Mouse (Mus musculus) v-Abl transformed pro-B cells (cell line): ENCODE data around the gene Gng8.

Experiments
- in situ Hi-C, 2 experiments: fragments of 400-800 bp; cut with MboI; formaldehyde crosslinking; loops; one replicate each; pipeline ENCODE4 v1.15.1; 2025; ENCODE audit not compliant: unreplicated experiment in 2 of 2

Gng8 gene

DNA sequence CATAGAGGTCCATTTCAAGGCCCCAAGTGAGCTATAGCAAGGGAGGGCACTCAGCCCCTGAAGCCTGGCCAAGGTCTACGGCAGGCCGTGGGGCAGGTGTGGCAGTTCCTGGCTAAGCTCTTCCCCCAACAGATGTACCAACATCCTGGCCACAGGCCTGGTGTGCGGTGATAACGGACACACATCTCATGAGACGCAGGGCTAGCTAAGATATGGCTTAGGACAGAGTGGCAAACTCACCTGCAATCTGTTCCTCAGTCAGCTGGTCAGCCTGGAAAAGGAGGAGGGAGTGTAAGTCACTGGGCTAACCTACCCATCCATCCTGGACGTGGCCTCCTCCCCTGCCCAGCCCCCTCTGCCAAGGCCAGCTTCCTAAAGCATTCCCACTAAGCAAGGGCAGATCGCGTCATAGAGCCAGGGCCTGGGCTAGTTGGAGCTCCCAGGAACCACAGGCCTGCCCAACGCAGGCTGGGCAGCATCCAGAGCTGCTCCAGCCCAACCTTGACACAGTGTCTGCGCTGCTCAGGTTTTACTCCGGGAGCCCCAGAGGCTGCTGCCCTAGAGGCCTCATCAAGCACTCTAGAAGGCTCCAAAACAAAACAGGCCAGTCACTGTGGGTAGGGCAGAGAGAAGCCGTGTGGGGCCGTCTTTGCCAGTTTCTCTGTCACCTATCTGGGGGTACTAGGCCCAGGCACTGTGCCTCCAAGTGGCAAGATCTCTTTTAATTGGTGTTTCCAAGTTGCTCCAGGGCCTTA lies 28.0 kb downstream of the Gng8 start:
- in situ Hi-C loops = loop anchor here (5.0 kb wide), 2 partner anchors 42 to 47 kb away; partner anchors contain the start of gene Dact3 (in 1 of the 2)

DNA sequence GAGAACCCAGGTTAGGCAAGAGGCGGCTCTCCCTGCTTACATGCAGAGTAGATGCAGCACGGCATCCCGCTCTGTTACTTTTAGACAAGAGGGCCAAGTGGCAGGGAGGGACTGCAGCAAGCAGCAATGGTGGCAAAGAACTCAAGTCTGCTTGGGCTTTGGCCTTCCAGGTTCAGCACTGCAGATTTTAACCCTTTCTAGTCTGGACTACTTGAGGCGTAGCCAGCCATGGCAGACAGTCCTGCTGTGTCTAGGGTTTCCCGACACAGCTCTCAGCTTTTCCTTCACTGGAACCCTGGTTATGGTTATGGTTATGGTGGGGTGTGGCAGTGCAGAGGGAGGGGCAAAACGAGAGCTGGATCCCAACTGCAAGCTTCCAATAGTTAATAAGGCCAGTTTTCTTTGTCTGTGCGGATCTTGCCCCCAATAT lies 28.6 kb downstream of the Gng8 start:
- in situ Hi-C loops = loop anchor here (5.0 kb wide), 2 partner anchors 43 to 48 kb away; partner anchors contain the start of gene Dact3 (in 1 of the 2)

DNA sequence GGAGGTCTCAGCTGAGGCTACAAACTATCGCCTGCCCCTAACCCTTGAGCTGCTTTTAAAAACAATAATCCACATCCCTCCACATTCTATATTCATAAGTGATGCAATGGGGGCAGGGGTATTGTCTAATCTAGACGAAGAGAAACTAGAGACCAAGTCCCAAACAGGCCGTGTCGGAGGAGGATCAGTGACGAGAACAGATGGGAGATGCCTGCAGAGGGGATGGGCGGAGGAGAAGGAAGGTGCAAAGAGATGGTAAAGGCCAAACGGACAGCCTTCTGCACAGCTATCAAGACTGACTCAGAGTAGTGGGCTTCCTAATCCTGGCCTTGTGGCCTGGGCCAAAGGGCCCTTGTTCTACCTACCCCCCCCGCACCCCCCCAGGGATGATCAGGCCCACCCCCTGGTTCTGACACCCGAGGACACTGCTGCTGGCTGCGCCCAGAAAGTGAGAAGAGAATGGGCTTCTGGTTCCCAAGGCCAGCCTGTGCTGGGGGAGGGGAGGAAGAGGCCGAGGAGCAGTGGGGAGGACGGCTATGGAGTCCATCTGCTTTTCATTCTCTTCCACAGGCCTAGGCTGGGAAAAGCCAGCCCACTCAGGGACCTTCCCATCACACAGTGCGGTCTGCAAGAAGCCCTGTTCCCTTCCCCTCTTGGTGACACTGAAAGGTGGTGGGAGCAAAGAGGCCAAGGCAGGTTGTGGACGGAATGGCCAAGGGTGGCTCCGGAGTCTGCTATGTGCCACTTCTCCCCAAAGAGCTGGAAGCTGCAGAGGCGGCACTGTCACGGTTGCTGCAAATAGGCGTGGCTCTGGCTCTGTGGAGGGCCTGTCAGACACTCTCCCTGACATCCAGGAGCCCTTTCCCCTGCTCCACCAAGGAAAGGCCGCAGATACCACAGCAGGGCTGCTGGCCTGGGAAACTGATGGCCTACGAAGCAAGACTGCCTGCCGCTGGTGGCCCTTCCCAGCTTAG lies 29.5 kb downstream of the Gng8 start:
- in situ Hi-C loops = loop anchor here (5.0 kb wide), 2 partner anchors 44 to 49 kb away; partner anchors contain the start of gene Dact3 (in 1 of the 2)

DNA sequence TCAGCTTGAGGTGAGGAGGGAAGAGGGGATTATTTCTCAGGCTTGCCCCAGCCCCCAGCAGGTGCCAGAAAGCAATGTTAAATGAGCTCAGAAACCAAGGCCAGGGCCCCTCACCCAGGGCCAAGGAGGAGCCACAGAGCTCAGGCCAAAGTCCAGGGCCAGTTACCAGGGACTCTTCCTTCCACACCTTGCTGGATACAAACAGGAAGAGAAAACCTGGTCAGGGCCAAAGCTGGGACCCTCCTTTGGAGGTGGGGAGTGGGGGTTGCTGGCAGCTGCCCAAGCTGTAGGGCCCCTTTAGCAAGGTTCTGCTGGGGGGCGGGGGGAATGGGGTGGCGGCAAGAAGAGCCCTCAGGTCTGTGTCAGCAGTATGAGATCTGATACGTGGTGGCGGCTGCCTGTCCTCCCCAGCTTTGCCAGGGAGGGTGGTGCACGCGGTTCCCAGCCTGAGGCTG lies 30.3 kb downstream of the Gng8 start:
- in situ Hi-C loops = loop anchor here (5.0 kb wide), 2 partner anchors 45 to 50 kb away; partner anchors contain the start of gene Dact3 (in 1 of the 2)

DNA sequence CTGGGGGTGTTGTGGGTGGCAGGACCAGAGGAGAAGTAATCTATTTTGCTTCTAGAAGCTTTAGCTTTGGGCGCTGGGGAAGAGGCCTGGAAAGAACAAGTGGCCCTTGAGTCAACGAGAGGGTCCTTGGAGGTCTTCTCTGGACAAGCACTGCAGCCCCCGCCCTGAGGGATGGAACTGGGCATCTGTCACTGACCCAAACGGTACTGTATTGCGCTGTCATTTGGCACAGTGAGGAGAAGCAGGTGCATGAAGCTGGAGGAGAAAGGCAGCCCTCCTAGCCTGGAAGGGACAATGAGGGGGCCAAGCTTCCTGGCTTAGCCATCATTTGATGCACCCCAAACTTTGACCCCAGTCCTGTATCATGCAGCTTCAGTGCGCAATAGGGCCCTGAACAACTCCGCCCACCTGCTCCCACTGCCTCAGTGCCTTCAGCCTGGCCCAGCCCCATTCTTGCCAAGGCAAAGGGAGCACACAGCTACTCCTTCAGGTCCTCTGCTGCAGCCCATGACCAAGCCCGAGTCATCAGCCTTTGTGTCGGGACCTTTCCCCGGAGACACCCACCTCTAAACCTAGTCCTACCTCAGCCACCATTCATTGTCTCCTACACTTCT lies 30.9 kb downstream of the Gng8 start:
- in situ Hi-C loops = loop anchor here (5.0 kb wide), 2 partner anchors 45 to 50 kb away; partner anchors contain the start of gene Dact3 (in 1 of the 2)

DNA sequence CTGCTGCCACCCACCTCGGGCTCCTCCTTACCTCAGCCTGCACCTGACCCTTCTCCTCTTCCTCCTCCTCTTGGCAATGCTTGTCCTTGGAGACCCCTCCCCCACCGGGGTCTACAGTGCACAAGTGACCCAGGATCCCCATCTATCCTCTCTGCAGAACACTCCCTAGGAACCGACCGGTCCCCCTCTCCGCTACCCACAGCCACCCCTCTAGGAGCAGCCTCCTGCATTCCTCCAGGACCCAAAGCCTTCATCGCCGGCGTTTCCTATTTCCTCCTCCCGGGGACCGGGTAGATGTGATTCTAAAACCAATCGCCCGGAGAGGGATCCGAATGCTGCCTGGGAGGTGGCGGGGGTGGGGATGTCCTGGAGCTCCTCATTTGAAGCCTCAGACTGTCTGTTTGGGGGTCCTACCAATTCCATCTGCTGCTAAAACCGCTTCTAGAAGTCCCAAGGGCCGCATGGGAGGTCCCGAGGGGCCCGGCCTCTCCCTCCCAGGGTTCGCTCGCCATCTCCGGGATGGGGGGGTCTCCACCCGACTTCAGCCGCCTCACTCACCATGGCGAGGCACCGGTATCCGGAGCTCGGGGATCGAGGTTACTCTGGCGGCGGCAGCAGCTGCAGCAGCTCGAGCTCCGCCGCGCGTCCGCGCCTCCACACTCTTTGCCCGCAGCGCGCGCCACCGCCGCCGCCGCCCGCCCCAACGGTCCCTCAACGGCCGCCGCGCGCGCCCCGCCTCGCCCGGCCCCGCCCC lies 31.9 kb downstream of the Gng8 start:
- in situ Hi-C loops = loop anchor here (5.0 kb wide), 2 partner anchors 46 to 51 kb away; partner anchors contain the start of gene Dact3 (in 1 of the 2)

DNA sequence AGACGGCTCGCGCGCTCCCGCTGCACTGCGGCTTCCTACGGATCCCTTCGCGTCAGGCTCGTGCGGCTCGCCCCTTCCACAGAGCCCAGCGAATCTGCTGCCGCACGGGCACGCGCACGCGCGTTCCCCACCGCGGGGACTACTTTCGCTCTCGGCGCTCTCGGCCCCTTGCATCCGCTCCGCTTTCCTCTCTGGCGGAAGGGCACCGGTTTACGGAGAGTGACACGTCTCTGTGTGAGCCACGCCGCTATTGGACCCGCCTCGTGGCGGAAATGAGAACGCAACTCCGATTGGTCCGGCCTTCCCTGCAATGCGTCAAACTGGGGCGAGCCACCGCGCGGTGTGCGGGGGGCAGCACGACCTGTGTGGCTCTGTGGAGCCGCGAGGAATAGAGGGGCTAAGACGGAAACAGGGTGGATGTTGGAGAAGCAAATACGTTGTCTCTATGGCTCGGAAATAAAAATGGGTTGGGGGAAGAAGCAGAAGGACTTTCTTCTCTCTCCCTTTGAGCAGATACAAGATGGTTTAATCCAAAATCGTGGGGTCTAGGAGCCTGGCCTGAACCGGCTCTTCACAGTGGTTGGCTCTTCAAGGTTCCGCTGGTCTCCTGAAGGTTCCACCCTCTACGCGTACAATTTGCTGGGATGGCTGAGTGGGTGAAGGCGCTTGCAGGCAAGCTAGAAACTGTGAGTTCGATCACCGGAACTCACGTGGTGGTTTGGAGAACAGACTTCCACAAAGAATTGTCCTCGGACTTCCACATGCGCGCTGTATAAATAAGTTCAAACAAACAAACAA lies 32.6 kb downstream of the Gng8 start, which contains the start of gene Calm3:
Gene Calm3 (minus strand): TSS at position 78 of the 798 bp plus-strand sequence.
- in situ Hi-C loops = loop anchor here (5.0 kb wide), 2 partner anchors 47 to 52 kb away; partner anchors contain the start of gene Dact3 (in 1 of the 2)

DNA sequence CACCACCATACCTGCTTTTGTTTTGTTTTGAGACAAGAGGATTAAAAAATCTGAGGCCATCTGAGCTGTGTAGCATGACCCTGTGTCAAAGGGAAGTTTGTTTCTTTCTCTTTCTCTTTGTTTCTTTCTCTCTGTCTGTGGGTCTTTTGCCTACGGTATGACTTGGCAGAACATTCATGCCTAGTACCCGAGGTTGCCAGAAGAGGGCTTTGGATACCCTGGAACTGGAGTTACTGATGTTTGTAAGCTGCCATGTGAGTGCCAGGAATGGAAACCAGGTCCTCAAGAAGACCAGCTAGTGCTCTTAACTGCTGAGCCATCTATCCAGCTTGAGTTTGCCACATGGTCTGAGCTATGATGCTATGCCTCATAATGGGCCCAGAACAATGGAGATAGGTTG lies 36.8 kb downstream of the Gng8 start:
- in situ Hi-C loops = loop anchor here in 1 of 2 experiments (25.0 kb wide), 1 partner anchor 1959 kb away; no protein-coding TSS in a partner anchor

DNA sequence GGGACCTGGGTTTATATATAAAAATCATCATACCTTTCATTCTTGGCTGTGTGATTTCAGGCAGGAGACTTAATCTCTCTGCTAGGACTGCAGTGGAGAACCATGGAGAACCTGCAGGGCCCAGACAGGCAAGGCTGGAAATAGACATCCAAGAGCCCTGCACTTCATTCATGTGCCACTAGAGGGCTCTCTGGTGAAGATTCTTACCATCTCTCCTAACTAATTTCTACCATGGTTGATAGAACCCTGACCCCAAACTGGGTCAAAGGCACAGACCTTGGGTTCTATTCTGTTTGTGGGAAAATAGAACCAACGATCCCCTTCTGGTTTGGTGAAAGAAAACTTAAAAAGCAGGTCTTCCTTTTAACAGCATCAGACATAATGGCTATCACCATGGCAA lies 39.3 kb downstream of the Gng8 start:
- in situ Hi-C loops = loop anchor here (5.0 to 25.0 kb wide), 4 partner anchors 64 to 1956 kb away; partner anchors contain the start of gene Ccdc8 (in 1 of the 2)

DNA sequence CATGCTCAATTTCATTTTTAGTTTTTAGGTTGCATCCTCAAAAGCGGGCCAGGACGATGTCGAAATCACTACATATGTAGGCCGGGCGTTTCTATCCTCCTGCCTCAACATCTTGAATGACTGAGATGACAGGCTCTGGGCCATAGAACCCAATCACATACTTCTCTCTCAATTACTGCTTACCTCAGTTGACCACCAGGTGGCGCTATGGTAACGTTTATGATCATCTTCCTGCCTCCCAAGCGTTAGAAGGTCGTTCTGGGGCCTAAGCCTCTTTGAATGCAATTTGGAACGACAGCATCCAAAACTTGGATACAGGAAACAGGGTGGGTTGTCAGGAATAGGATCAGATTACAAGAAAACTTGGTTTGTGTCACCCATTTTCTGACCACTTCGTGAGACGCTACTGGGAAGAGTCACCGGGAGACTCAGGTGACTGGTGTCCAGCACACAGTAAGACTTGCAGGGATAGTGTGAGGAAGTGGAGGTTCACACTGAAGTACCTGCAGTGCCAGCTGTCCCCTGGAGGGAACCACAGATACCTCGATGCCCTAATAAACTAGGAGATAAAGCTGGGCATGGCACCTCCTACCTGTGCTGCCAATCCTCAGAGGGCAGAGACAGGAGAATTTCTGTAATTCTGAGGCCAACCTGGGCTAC lies 40.5 kb downstream of the Gng8 start:
- in situ Hi-C loops = loop anchor here (5.0 to 25.0 kb wide), 4 partner anchors 63 to 1955 kb away; partner anchors contain the start of gene Ccdc8 (in 1 of the 2)

DNA sequence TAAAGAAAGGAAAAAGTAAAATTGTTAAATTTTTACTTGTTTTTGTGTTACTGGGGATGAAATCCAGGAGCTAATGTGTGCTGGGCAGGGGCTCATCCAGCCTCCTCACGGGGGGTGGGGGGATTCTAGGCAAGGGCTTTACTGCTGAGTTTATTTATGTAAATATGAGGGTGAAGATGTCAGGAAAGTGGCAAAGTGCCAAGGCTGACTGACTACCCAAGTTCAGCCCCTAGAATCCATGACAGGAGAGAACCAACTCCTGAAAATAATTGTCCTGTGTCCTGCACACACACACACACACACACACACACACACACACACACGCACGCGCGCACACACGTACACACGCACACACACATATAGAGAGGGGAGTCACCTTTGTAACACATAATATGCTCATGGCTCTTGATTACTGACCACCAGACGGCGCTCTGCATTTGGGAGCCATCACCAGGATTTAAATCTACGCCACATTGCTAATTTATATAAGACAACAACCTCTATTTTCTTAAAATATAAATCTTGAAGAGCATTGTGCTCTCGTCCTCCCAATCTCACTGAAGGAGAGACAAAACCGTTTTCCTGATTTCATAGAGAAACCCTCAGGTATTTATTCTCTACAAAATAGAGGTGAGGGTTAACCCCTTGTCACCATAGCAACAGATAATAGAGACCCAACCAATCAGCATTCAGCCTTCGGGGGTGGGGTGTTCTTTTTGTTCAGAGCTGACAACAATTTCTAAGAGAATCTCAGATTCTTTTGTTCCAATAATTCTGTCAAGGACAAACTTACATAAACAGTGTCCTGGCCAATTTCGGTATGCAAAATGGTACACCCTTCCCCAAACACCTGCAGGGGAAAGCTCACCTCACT lies 41.4 kb downstream of the Gng8 start:
- in situ Hi-C loops = loop anchor here (5.0 to 25.0 kb wide), 4 partner anchors 62 to 1954 kb away; partner anchors contain the start of gene Ccdc8 (in 1 of the 2)

DNA sequence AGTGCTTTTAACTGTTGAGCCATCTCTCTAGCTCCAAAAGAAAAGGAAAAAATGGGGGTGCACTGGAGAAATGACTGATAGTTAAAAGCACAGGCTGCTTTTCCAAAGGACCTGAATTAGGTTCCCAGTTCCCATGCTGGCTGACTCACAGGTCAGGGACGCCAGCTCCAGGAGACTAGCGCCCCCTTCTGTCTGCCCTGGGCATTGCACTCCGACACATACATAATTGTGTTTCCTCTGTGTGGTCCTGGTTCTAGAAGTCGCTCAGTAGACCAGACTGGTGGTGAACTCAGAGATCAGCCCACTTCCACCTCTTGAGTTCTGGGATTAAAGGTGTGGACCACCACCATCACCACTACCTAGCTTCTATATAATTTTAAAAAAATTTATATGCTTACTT lies 45.7 kb downstream of the Gng8 start:
- in situ Hi-C loops = loop anchor here in 1 of 2 experiments (10.0 to 25.0 kb wide), 3 partner anchors 57 to 1950 kb away; partner anchors contain the start of gene Ccdc8

DNA sequence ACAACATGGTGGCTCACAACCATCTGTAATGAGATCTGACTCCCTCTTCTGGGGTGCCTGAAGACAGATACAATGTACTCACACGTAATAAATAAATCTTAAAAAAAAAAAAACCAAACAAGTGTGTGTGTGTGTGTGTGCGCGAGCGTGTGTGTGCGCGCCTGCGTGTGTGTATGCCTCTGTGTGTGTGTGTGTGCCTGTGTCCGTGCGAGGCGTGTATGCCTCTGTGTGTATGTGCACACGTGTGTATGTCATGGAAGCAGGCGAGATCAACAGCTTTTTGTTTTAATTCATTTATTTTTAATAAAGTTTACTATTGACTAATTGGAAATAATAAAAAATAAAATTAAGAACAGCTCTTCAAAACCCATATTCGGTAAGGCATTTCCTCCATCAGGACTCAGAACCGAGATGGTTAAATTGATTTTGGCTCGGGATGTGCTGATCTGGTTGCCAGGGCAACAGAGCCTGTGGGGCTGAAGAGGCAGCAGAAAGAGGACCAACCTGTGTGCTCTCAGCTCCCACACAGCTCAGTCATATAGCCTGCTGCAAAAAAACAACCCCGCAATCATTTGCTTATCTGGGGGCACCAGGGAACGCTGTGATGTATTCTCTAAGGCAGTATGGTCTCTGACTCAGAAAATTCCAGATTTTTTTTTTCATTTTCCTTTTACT lies 46.7 kb downstream of the Gng8 start:
- in situ Hi-C loops = loop anchor here in 1 of 2 experiments (10.0 to 25.0 kb wide), 3 partner anchors 57 to 1949 kb away; partner anchors contain the start of gene Ccdc8

DNA sequence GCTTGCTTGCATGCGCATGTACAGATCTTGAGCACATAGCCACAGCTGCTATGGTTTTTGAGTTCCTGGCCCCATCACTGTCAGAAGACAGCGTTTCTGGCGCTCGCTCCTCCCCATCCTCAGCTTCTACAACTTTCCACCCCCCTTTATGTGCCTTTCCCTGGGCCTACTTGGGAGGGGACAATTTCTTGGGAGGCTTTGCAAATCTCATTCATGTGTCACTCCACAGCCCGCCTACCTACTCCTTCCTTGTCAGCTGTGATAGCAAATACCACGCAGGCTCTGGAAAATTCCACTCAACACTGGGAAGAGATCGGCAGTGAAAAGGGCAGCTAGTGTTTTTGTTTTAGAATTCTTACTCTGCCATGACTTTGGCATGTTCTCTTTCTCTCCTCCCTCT lies 48.7 kb downstream of the Gng8 start:
- in situ Hi-C loops = loop anchor here in 1 of 2 experiments (25.0 kb wide), 1 partner anchor 1947 kb away; no protein-coding TSS in a partner anchor

DNA sequence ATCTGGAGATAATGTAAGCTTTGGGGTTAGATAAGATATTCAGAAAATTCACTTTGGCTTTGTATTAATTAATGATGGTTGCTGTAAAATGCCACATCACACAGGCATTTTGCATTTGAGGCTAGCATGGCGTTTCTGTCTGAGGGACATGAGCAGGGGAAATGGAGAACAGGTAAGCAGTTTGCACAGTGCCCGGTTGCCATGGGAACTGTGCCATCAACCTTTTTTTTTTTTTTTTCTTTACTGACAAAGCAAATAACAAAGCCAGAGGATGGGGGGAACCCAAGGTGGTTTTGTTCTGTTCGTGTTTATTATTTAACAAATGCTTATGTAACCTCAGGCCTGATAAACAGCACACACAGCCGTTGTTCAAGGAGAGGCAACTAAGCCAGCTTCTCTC lies 51.3 kb downstream of the Gng8 start:
- in situ Hi-C loops = loop anchor here in 1 of 2 experiments (25.0 kb wide), 1 partner anchor 1944 kb away; no protein-coding TSS in a partner anchor
